Mouse (Mus musculus): ENCODE measurements around the gene Ubash3a. TPM values are rescaled to one million over a fixed set of nuclear protein-coding genes. Genes with fewer than 3 reads are reported as not detected.

Ubash3a gene
- polyA plus RNA-seq, 1 experiment, result not detected

DNA sequence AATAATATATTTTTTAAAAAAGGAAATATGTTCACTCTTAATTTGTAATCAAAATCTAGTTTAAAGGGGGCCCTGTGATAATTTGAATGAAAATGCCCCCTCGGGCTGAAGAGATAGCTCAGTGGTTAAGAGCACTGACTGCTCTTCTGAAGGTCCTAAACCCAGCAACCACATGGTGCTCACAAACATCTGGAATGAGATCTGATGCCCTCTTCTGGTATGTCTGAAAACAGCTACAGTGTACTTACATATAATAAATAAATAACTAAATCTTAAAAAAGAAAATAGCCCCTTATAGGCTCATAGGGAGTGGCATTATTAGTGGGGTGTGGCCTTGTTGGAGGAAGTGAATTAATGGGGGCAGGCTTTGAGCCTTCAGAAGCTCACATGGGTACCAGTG is 49.5 kb downstream of the Ubash3a start:
- H3K4me1 ChIP-seq (ENCODE audit: control insufficient read depth, insufficient read depth, low read length), result no peaks in the 10 kb centered on the region
- no peak overlapping the region for H3K4me3 ChIP-seq (ENCODE audit: insufficient read depth, low read length)
- no peak for TF ChIP-seq CTCF (IDR thresholded peaks at IDR 0.05; ENCODE audit: extremely low read depth, insufficient read depth, low read length)
- no peak for TF ChIP-seq POLR2A (IDR thresholded peaks at IDR 0.05; ENCODE audit: extremely low read depth, insufficient read depth, low read length)
- H3K27ac ChIP-seq (ENCODE audit: insufficient read depth, low read length), result no peak overlapping the region

DNA sequence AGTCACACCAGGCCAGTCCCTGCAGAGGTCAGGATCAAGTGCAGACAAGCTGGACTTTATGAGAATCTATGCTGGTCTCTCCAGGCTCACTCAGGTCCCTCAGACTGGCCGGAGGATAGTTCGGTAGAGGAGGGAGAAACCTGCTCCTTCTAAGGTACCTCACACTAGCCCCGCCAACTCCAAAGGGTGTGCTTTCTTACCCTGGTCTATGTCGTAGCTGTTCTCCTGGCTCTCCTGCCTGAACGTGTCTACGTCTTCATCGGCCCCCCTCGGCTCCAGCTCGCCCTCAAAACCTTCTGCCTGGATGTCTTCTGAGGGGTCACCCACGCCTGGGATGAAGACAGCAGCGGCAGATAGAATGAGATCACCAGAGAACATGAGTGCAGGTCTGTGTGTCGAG is 50.2 kb downstream of the Ubash3a start:
- H3K4me3 ChIP-seq (ENCODE audit: insufficient read depth, low read length), result no peak overlapping the region
- no peaks in the 10 kb centered on the region for H3K4me1 ChIP-seq (ENCODE audit: control insufficient read depth, insufficient read depth, low read length)
- H3K27ac ChIP-seq (ENCODE audit: insufficient read depth, low read length), result no peak overlapping the region
- TF ChIP-seq CTCF (IDR thresholded peaks at IDR 0.05; ENCODE audit: extremely low read depth, insufficient read depth, low read length) (no peak), POLR2A (IDR thresholded peaks at IDR 0.05; ENCODE audit: extremely low read depth, insufficient read depth, low read length) (no peak)

DNA sequence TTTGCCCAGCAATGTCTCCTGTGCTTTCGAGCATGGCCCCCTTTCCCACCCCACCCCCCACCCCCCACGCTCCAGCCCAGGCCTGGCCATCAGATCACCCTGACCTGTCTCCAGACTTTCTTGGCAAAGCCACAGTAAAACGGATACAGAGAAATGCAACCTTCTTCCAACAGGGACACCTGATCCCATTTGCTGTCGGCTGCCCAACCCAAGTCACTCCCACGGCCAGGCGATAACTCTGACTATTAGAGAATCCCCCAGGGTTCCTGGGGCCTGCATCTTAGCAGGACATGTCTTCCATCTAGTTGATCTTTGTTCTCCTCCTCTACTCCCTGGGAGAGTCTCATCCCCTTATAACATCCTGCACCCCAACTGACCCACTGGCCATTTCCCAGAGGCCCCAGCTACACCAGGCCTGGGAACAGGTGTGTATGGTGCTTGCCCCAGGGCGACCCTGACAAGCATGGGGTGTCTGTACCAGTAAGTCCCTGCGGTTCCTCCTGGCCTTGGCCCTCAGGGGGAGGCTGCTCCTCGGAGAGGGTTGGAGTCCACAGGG is 50.7 kb downstream of the Ubash3a start:
- no peak for TF ChIP-seq CTCF (IDR thresholded peaks at IDR 0.05; ENCODE audit: extremely low read depth, insufficient read depth, low read length)
- Histone ChIP-seq H3K4me3 (ENCODE audit: insufficient read depth, low read length) (no peak overlapping the region), H3K4me1 (ENCODE audit: control insufficient read depth, insufficient read depth, low read length) (no peaks in the 10 kb centered on the region), H3K27ac (ENCODE audit: insufficient read depth, low read length) (no peak overlapping the region)

DNA sequence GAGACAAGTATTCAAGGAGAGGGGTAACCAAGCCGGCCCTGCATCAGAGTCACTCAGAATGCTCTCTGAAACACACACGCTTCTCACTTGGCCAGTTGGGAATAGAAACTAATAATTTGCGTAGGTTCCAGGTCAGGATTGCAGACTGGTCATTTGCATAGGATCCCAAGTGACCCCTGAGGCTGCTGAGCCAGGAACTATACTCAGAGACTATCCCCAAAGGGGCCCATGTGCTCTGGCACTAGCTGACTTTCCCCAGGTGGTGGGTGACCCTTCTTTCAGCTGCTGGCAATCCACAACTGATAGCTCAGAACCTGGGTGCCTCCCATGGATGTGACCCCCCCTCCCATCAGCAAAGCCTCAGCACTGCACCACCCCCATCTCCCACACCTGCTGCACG is 51.5 kb downstream of the Ubash3a start:
- no peaks in the 10 kb centered on the region for H3K4me1 ChIP-seq (ENCODE audit: control insufficient read depth, insufficient read depth, low read length)
- H3K27ac ChIP-seq (ENCODE audit: insufficient read depth, low read length), result no peak overlapping the region
- H3K4me3 ChIP-seq (ENCODE audit: insufficient read depth, low read length), result no peak overlapping the region
- TF ChIP-seq POLR2A (IDR thresholded peaks at IDR 0.05; ENCODE audit: extremely low read depth, insufficient read depth, low read length), result no peak
- TF ChIP-seq CTCF (IDR thresholded peaks at IDR 0.05; ENCODE audit: extremely low read depth, insufficient read depth, low read length), result no peak

DNA sequence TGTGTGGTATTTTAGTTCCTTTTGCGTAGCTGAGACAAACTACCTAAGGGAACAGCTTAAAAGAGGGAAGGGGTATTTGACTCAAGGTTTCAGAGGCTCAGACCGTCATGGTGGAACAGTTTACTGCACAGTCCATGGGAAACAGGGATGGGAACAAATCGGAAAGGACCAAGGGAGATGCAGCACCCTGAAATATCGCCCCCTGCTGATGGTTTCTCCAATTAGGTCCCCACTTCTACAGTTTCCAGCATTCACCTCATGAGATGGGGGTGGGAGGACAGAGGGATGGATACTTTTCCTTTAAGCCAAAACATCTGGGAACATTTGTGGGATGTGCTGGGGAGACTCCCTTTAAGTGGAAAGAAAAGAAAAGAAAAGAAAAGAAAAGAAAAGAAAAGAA is 52.2 kb downstream of the Ubash3a start:
- TF ChIP-seq CTCF (IDR thresholded peaks at IDR 0.05; ENCODE audit: extremely low read depth, insufficient read depth, low read length) (peak; percentile 13; the same call in 1 of the 2 replicates), POLR2A (IDR thresholded peaks at IDR 0.05; ENCODE audit: extremely low read depth, insufficient read depth, low read length) (no peak)
- no peak overlapping the region for H3K4me3 ChIP-seq (ENCODE audit: insufficient read depth, low read length)
- H3K4me1 ChIP-seq (ENCODE audit: control insufficient read depth, insufficient read depth, low read length), result no peaks in the 10 kb centered on the region
- H3K27ac ChIP-seq (ENCODE audit: insufficient read depth, low read length), result no peak overlapping the region

DNA sequence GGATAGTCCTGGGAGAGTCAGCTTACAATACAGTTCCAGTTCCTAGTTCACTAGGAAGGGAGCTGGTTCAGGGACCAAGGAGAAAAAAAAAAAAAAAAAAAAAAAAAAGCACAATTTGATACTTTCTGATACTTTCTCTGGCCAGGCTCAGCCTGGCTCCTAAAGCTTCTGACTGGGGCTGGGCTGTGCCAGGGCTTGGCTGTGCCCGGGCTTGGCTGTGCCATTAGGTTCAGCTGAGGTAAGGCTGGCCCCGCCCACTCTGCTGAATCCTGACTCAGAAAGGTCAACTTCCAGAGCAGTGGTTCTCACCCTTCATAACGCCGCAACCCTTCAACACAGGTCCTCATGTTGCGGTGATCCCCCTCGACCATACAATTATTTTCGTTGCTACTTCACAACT is 52.8 kb downstream of the Ubash3a start:
- TF ChIP-seq CTCF (IDR thresholded peaks at IDR 0.05; ENCODE audit: extremely low read depth, insufficient read depth, low read length) (no peak), POLR2A (IDR thresholded peaks at IDR 0.05; ENCODE audit: extremely low read depth, insufficient read depth, low read length) (no peak)
- no peaks in the 10 kb centered on the region for H3K4me1 ChIP-seq (ENCODE audit: control insufficient read depth, insufficient read depth, low read length)
- H3K27ac ChIP-seq (ENCODE audit: insufficient read depth, low read length), result no peak overlapping the region
- no peak overlapping the region for H3K4me3 ChIP-seq (ENCODE audit: insufficient read depth, low read length)

DNA sequence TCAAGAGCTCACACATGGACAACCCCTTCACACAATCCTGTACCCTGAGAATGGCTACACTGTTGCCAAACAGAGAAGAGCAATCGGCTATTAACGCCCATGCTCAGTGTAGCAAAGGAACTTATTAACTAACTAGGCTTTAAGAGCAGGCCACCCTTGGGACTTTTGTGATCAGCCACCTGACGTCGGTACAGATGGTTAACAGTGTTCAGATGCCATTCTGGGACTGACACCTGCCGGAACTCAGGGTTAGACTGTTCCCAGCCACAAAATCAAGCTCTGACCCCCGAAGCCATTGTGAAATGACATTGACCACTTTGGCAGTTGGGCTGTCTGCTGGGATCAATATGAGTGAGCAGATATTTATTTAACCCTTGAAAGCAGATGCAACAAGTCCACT is 53.7 kb downstream of the Ubash3a start:
- Histone ChIP-seq H3K4me1 (ENCODE audit: control insufficient read depth, insufficient read depth, low read length) (no peaks in the 10 kb centered on the region), H3K27ac (ENCODE audit: insufficient read depth, low read length) (no peak overlapping the region), H3K4me3 (ENCODE audit: insufficient read depth, low read length) (no peak overlapping the region)
- TF ChIP-seq POLR2A (IDR thresholded peaks at IDR 0.05; ENCODE audit: extremely low read depth, insufficient read depth, low read length) (no peak), CTCF (IDR thresholded peaks at IDR 0.05; ENCODE audit: extremely low read depth, insufficient read depth, low read length) (no peak)

DNA sequence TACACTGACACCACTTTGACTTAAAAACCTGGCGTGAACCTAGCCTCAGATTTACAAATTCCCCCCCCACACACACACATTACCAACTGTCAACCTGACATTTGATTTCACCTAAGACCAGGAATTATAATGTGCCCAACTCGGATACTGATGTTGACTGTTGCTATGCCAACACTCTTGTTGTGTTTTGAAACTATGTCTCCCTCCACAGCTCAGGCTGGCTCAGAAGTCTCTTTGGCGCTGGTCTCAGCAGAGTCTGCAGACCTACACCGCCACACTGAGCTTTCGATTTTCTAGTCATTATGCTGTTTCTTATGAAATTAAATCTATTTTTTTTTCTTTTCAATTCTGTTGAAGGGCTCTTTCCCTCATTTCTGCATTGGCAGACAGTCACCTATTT is 55.0 kb downstream of the Ubash3a start:
- Histone ChIP-seq H3K27ac (ENCODE audit: insufficient read depth, low read length) (no peak overlapping the region), H3K4me3 (ENCODE audit: insufficient read depth, low read length) (no peak overlapping the region), H3K4me1 (ENCODE audit: control insufficient read depth, insufficient read depth, low read length) (no peaks in the 10 kb centered on the region)
- TF ChIP-seq CTCF (IDR thresholded peaks at IDR 0.05; ENCODE audit: extremely low read depth, insufficient read depth, low read length) (no peak), POLR2A (IDR thresholded peaks at IDR 0.05; ENCODE audit: extremely low read depth, insufficient read depth, low read length) (no peak)

DNA sequence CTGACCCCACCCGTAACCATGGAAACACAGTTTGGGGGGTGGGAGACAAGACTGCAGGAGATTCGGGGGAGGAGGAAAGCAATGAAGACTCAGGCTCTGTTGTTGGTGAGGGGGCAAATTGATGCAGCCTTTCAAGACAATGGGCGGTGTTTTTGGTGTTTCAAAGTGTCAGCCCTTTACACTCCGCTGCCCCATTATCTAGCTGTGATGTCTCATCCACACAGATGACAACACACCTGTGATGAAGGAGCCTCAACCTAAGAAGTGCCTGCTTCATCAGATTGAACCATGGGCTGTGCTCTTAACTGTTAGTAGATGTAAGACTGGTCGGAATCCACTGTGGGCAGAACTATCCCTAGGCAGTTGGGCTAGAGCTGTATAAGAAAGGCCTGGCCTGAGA is 56.1 kb downstream of the Ubash3a start:
- Histone ChIP-seq H3K4me3 (ENCODE audit: insufficient read depth, low read length) (no peak overlapping the region), H3K27ac (ENCODE audit: insufficient read depth, low read length) (no peak overlapping the region), H3K4me1 (ENCODE audit: control insufficient read depth, insufficient read depth, low read length) (no peaks in the 10 kb centered on the region)
- no peak for TF ChIP-seq POLR2A (IDR thresholded peaks at IDR 0.05; ENCODE audit: extremely low read depth, insufficient read depth, low read length)
- TF ChIP-seq CTCF (IDR thresholded peaks at IDR 0.05; ENCODE audit: extremely low read depth, insufficient read depth, low read length), result no peak

DNA sequence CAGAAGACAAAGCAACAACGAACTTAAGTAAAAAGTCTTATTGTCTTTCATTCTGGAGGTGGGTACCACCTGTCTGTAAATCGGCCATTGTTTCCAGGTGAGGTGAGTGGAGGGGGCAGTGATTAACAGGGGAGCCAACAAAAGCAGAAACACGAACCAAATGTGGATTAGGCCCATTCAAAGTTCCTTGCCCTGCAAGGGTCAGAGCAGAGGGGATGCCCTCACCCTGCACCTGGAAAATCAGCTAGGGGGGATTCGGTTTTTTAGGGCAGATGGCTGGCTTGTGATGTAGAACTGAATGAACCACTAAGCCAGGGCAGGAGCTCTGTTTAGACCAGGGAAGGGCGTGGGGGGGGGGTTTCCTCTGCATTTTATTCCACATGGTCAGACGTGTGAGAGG is 56.7 kb downstream of the Ubash3a start:
- H3K27ac ChIP-seq (ENCODE audit: insufficient read depth, low read length), result no peak overlapping the region
- TF ChIP-seq CTCF (IDR thresholded peaks at IDR 0.05; ENCODE audit: extremely low read depth, insufficient read depth, low read length) (no peak), POLR2A (IDR thresholded peaks at IDR 0.05; ENCODE audit: extremely low read depth, insufficient read depth, low read length) (no peak)
- H3K4me3 ChIP-seq (ENCODE audit: insufficient read depth, low read length), result no peak overlapping the region
- H3K4me1 ChIP-seq (ENCODE audit: control insufficient read depth, insufficient read depth, low read length), result no peaks in the 10 kb centered on the region
